Mouse (Mus musculus) cerebellum, adult 2 months (tissue): ENCODE measurements around the gene Phf21a.

Experiments used
- CTCF ChIP-seq: fragments of 200-500 bp; IDR thresholded peaks from 2 replicates; pipeline ENCODE4 v1.5.1; 2011; ENCODE audit warnings: low read depth, mild to moderate bottlenecking, control low read depth, low read length, moderate library complexity, borderline replicate concordance; ENCODE audit not compliant: insufficient read depth
- POLR2A ChIP-seq: fragments of 200-500 bp; IDR thresholded peaks from 2 replicates; pipeline ENCODE4 v1.6.1; 2011; ENCODE audit warnings: low read length, control low read depth, borderline replicate concordance; ENCODE audit not compliant: insufficient read depth

DNA sequence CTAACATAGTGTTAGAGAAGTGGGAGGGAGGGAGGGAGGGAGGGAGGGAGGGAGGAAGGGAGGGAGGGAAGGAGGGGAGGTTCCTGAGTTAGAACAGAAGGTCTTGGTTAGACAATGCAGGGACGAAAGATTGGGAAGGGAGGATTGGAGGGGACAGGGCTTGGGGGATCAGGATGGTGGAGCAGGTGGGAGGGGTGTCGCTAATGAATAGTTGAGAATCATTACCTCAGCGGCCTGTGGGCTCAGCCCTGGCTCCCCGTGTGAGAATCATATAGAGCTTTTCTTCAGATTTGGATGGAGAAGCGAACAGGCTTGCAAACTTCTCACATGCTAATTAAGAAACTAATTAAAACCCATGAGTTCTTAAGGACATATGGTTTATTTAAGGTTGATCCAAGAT lies 23.3 kb upstream of the Phf21a start:
- no peak for TF ChIP-seq CTCF
- TF ChIP-seq POLR2A, result no peak
